In genomic region chr2:160593035-160593434, GRCm38 (mm10) we compare ENCODE assay signal across 8 mouse cellular contexts. TPM values are rescaled to one million over a fixed set of nuclear protein-coding genes. Genes with fewer than 3 reads are reported as not detected.
DNase-seq lines count a peak whose midpoint lies in the region; ATAC-seq and TF ChIP-seq lines count a peak whose summit lies in the region.

No protein-coding gene starts in this region.

- 0% methylated on average over 2 of the region's 2 CpGs for WGBS in kidney, embryonic 14.5 days
- WGBS in olfactory bulb, adult 2 months, result 20% methylated on average over 2 of the region's 2 CpGs

- H3K4me2 ChIP-seq in kidney, embryonic 14.5 days (replicated peaks; ENCODE audit: low read depth, low read length), result no peak overlapping the region

- no peak for ATAC-seq in kidney, embryonic 14.5 days (ENCODE audit: low FRiP score, low TSS enrichment)

- H3K36me3 ChIP-seq in kidney, embryonic 14.5 days (ENCODE audit: control insufficient read depth, insufficient read depth, low read length), result no peaks in the 10 kb centered on the region

- no peak overlapping the region for H3K4me3 ChIP-seq in kidney, embryonic 14.5 days (ENCODE audit: low read length)
- H3K4me3 ChIP-seq in olfactory bulb, adult 2 months (ENCODE audit: insufficient read depth, low read depth, low read length), result no peak overlapping the region

- intact Hi-C loops in left cerebral cortex, postnatal 14 days (cut with DNase I), result loop anchor here (5.0 kb wide), 2 partner anchors 1681 to 1726 kb away; no protein-coding TSS in a partner anchor

- TF ChIP-seq CTCF in olfactory bulb, adult 2 months (IDR thresholded peaks at IDR 0.05; ENCODE audit: insufficient read depth, low read depth, low read length), result peak; percentile 48

- peak; percentile 26 for DNase-seq in kidney, adult 11 months
- DNase-seq in adrenal gland, postnatal 10 days, result peak; percentile 86
- peak; percentile 72 for DNase-seq in embryo, embryonic 11 days
- DNase-seq in heart, postnatal 4 days, result peak; percentile 85
- peak; percentile 67 to 83 for DNase-seq in left cerebral cortex, postnatal 14 days (ENCODE audit: low spot score in 2 of 2)
- peak; percentile 67 for DNase-seq in thymus, postnatal 0 days (ENCODE audit: low spot score)

- H3K27me3 ChIP-seq in kidney, embryonic 14.5 days (ENCODE audit: control insufficient read depth, insufficient read depth, low read length), result no peaks in the 10 kb centered on the region

- H3K4me1 ChIP-seq in kidney, embryonic 14.5 days (ENCODE audit: control insufficient read depth, insufficient read depth, low read length), result no peaks in the 10 kb centered on the region
- H3K4me1 ChIP-seq in olfactory bulb, adult 2 months (ENCODE audit: control insufficient read depth, insufficient read depth, low read length), result peaks cover 16% of the 10 kb centered on the region

- H3K9me3 ChIP-seq in kidney, embryonic 14.5 days (ENCODE audit: control insufficient read depth, low read length), result no peaks in the 10 kb centered on the region

- TF ChIP-seq POLR2A in olfactory bulb, adult 2 months (IDR thresholded peaks at IDR 0.05; ENCODE audit: insufficient read depth, low read depth, low read length), result no peak

- no peak overlapping the region for H3K27ac ChIP-seq in kidney, embryonic 14.5 days (ENCODE audit: low read depth, low read length)
- H3K27ac ChIP-seq in olfactory bulb, adult 2 months (ENCODE audit: insufficient read depth, low read depth, low read length), result no peak overlapping the region

- H3K9ac ChIP-seq in kidney, embryonic 14.5 days (ENCODE audit: low read depth, low read length), result no peak overlapping the region

RNA-seq across cellular contexts. Expression of gene Top1, which starts 52.7 kb away (rescaled TPM):
- polyA plus RNA-seq in kidney, embryonic 14.5 days (2014; fragmentation: Nextera tagmentation; extraction: Ambion mirVana), result 108 and 120 TPM in 2 replicates
- 10 to 100 TPM; 72.7 to 75.0 TPM for total RNA-seq in adrenal gland, postnatal 10 days (2021)
- total RNA-seq in heart, postnatal 4 days (2021), result 10 to 100 TPM; 56.2 to 63.2 TPM
- 10 to 100 TPM; 80.7 to 86.8 TPM for total RNA-seq in left cerebral cortex, postnatal 14 days (2021)
- 317 TPM in 1 of 2 replicates, not detected in the other for polyA plus RNA-seq in olfactory bulb, adult 2 months (2012; ENCODE audit: insufficient read depth, insufficient read length, low replicate concordance, missing spikeins)
- 68.2 and 69.4 TPM in 2 replicates for polyA plus RNA-seq in thymus, postnatal 0 days (2015; fragmentation: Nextera tagmentation; extraction: Ambion mirVana)

Comparison
In these comparisons a context has a peak if more than half of its experiments do, and no peak if none do; other contexts are left out.
1. DNase-seq: peak in every context shown above with its lines; median percentile 86 in adrenal gland, postnatal 10 days; 85 in heart, postnatal 4 days; 75 in left cerebral cortex, postnatal 14 days; 72 in embryo, embryonic 11 days; 67 in thymus, postnatal 0 days; 26 in kidney, adult 11 months.